Mouse (Mus musculus): ENCODE data around the gene Tctex1d4. TPM values are rescaled to one million over a fixed set of nuclear protein-coding genes. Genes with fewer than 3 reads are reported as not detected.

Tctex1d4 gene
- polyA plus RNA-seq (2012; rRNA removed): 0.06 TPM in 2 replicates

GRCm38 (mm10) chr4:117126675-117127290 is at the start of gene Tctex1d4:
Gene Tctex1d4 (plus strand): TSS chr4:117126794.

GRCm38 (mm10) chr4:117095551-117096452 is 30.8 kb upstream of the Tctex1d4 start, which contains the start of gene Ptch2:
Gene Ptch2 (plus strand): TSS chr4:117096075.

GRCm38 (mm10) chr4:117125348-117125909 is 1.2 kb upstream of the Tctex1d4 start, which contains the start of gene Btbd19:
Gene Btbd19 (minus strand): TSS chr4:117125725.

GRCm38 (mm10) chr4:117133817-117134600 is 7.4 kb downstream of the Tctex1d4 start, which contains the start of gene Plk3:
Gene Plk3 (minus strand): TSS chr4:117133963.

GRCm38 (mm10) chr4:117155792-117156355 is 29.3 kb downstream of the Tctex1d4 start, which contains the start of gene Rps8:
Gene Rps8 (minus strand): TSS chr4:117156243.

Other genes starting within 250 kb of the Tctex1d4 start
- gene Zswim5, start 249.4 kb upstream of the Tctex1d4 start, polyA plus RNA-seq (2012; rRNA removed): 0.03 TPM in 2 replicates
- gene Urod, start 132.4 kb upstream of the Tctex1d4 start, polyA plus RNA-seq (2012; rRNA removed): 397 and 450 TPM in 2 replicates
- gene Hectd3, start 131.5 kb upstream of the Tctex1d4 start, polyA plus RNA-seq (2012; rRNA removed): 8.5 and 9.4 TPM in 2 replicates
- 17.6 and 18.6 TPM in 2 replicates for gene Eif2b3, start 107.4 kb upstream of the Tctex1d4 start, polyA plus RNA-seq (2012; rRNA removed)
- 0.60 and 0.64 TPM in 2 replicates for gene Ptch2, start 30.7 kb upstream of the Tctex1d4 start, polyA plus RNA-seq (2012; rRNA removed)
- gene Btbd19, start 1.1 kb upstream of the Tctex1d4 start, polyA plus RNA-seq (2012; rRNA removed): 3.0 and 3.3 TPM in 2 replicates
- gene Plk3, start 7.2 kb downstream of the Tctex1d4 start, polyA plus RNA-seq (2012; rRNA removed): 1.8 and 1.9 TPM in 2 replicates
- 973 and 1,046 TPM in 2 replicates for gene Rps8, start 29.4 kb downstream of the Tctex1d4 start, polyA plus RNA-seq (2012; rRNA removed)
- 18.9 and 21.5 TPM in 2 replicates for gene Kif2c, start 55.8 kb downstream of the Tctex1d4 start, polyA plus RNA-seq (2012; rRNA removed)
- gene Tmem53, start 125.2 kb downstream of the Tctex1d4 start, polyA plus RNA-seq (2012; rRNA removed): 2.6 TPM in 2 replicates
- gene Armh1, start 125.3 kb downstream of the Tctex1d4 start, polyA plus RNA-seq (2012; rRNA removed): 0.02 TPM in 2 replicates